In the genomic region with DNA sequence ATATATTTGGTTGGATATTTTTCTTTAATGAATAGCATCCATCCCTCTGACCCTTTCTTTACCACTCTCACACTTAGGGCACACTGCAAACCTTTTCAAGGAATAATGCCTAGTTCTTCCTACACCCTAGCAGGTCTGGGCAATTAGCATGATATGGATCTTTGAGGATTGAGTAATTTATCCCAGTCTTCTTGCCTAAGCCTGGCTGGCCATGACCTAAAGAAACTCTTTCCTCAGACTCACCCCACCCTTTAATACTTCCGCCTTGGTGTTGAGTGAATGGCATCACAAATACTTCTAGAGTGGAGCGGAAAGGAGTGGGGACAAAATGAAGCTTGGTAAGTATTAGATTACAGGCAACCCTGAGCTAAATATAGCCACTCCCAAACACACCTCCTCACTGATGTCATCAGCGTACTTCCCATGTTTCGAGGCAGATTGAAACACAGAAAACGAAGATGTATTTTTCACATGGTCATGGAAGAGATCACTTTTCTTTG, we compare ENCODE assay signal across 34 mouse cellular contexts. TPM values are rescaled to one million over a fixed set of nuclear protein-coding genes. Genes with fewer than 3 reads are reported as not detected.
"Had no signal": no experiment of that assay in that cellular context is flagged by ENCODE, and none has a peak within 500 bp of the region (broad histone marks: within the 10 kb centered on the region; RNA-seq: fewer than 3 reads in every experiment).

No protein-coding gene starts in this region.

- H3K4me1 ChIP-seq: heart, embryonic 10.5 days; hindbrain, embryonic 10.5 days; hindbrain, embryonic 12.5 days; intestine, embryonic 15.5 days; limb, embryonic 10.5 days; limb, embryonic 12.5 days had no signal

- DNase-seq: gastrocnemius, postnatal 14 days; gastrocnemius, postnatal 36 days; heart, adult 18-20 months; heart, postnatal 14 days; heart, postnatal 4 days; kidney, adult 18-20 months; kidney, adult 8-10 months; kidney, postnatal 10 days; kidney, postnatal 25 days; kidney, postnatal 4 days; liver had no signal

- H3K36me3 ChIP-seq: heart, embryonic 10.5 days; heart, embryonic 12.5 days; hindbrain, embryonic 10.5 days; hindbrain, embryonic 12.5 days; intestine, embryonic 15.5 days; limb, embryonic 10.5 days; limb, embryonic 12.5 days had no signal

- ATAC-seq: hindbrain, embryonic 16.5 days; inflammation-experienced regulatory T-cells, adult 6 months; intestine, embryonic 15.5 days; intestine, postnatal 0 days had no signal

- H3K27ac ChIP-seq: heart, embryonic 10.5 days; hindbrain, embryonic 10.5 days; hindbrain, embryonic 12.5 days; hindbrain, embryonic 14.5 days; intestine, embryonic 15.5 days; layer of hippocampus, adult 2 months; left cerebral cortex, adult 2 months; limb, embryonic 10.5 days; limb, embryonic 12.5 days had no signal

- H3K4me2 ChIP-seq: heart, embryonic 12.5 days; hindbrain, embryonic 12.5 days; hindbrain, embryonic 14.5 days; intestine, embryonic 15.5 days; limb, embryonic 12.5 days; liver, embryonic 11.5 days had no signal

- H3K4me3 ChIP-seq: heart, embryonic 10.5 days; heart, embryonic 12.5 days; hindbrain, embryonic 10.5 days; hindbrain, embryonic 12.5 days; intestine, embryonic 15.5 days; layer of hippocampus, adult 2 months; left cerebral cortex, adult 2 months; limb, embryonic 10.5 days; limb, embryonic 12.5 days had no signal

- H3K9ac ChIP-seq: heart, embryonic 12.5 days; hindbrain, embryonic 12.5 days; hindbrain, embryonic 14.5 days; intestine, embryonic 15.5 days; limb, embryonic 12.5 days had no signal

- H3K27me3 ChIP-seq: heart, embryonic 12.5 days; hindbrain, embryonic 12.5 days; intestine, embryonic 15.5 days; limb, embryonic 12.5 days had no signal

- H3K9me3 ChIP-seq: heart, embryonic 10.5 days; hindbrain, embryonic 10.5 days; hindbrain, embryonic 12.5 days; intestine, embryonic 15.5 days; limb, embryonic 10.5 days; limb, embryonic 12.5 days had no signal

RNA-seq across cellular contexts. Expression of gene Tnfsf18, which starts 56.2 kb away (rescaled TPM):
- total RNA-seq: gastrocnemius, adult 18-20 months; gastrocnemius, postnatal 36 days; granulocyte monocyte progenitor cell, adult 5-6 weeks; heart, postnatal 4 days; layer of hippocampus, adult 2 months; layer of hippocampus, postnatal 10 days; layer of hippocampus, postnatal 25 days; left cerebral cortex, adult 2 months; left cerebral cortex, postnatal 14 days; left cerebral cortex, postnatal 36 days had no signal
- polyA plus RNA-seq: heart, embryonic 10.5 days; heart, embryonic 16.5 days; hindbrain, embryonic 10.5 days; hindbrain, embryonic 12.5 days; hindbrain, embryonic 16.5 days; inflammation-experienced regulatory T-cells, adult 6 months; intestine, embryonic 15.5 days; intestine, postnatal 0 days; kidney, embryonic 14.5 days; kidney, embryonic 16.5 days; limb, embryonic 10.5 days; limb, embryonic 12.5 days; liver, embryonic 11.5 days had no signal
